Mouse (Mus musculus): ENCODE measurements around the gene Gm49373.

Gene Gm49373

GRCm38 (mm10) chr9:21073044-21073840, at the start of gene Gm49373, which contains the start of gene Fdx1l:
Gene Gm49373, minus strand, starts transcription at chr9:21073096.
Gene Fdx1l, minus strand, starts transcription at chr9:21073614.
- in situ Hi-C loops (cut with MboI): loop anchor here (5.0 kb wide), 1 partner anchor 41 kb away; the partner anchor contains the start of gene Icam5

DNA sequence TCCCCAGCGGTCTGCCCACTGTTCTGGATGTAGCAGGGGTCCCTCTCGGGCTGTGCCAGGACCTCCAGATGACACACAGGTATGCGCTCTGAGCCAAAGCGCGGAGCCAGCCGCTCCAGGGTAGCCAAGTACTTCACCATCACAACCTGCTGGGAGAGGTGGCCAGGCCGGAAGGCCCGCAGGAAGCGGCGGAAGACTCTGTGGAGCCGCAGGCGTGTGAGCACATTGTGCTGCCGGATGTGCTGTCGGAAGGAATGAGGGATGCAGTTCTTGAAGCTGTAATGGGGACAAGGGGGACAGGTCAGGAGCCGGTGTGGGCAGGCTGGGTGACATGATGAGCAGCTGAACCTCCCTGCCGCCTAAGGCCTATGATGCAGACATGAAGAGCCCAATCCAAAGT, 48.6 kb upstream of the Gm49373 start:
- in situ Hi-C loops (cut with MboI): no loop called here

- in situ Hi-C loops (cut with MboI): no loop called here
Measured at GRCm38 (mm10) chr9:21117073-21117472, 44.2 kb upstream of the Gm49373 start.

DNA sequence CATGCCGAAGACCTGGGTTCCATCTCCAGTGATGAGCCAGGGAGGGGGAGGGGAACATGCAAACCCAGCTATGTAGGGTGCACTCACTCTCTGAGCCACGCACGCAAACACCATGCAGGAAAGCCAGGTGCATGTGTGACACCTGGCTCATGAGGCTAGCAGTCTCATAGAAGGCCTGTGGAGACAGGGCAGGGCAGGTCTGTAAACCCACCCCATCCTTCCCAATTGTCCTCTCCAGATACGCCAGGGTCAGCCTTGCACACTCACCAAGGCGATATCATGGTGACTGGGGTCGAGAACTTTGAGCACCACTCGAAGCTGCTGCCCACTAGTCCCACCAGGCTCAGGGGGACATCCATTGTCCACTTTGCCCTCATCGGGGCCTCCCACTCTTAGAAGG, 42.2 kb upstream of the Gm49373 start:
- in situ Hi-C loops (cut with MboI): no loop called here

DNA sequence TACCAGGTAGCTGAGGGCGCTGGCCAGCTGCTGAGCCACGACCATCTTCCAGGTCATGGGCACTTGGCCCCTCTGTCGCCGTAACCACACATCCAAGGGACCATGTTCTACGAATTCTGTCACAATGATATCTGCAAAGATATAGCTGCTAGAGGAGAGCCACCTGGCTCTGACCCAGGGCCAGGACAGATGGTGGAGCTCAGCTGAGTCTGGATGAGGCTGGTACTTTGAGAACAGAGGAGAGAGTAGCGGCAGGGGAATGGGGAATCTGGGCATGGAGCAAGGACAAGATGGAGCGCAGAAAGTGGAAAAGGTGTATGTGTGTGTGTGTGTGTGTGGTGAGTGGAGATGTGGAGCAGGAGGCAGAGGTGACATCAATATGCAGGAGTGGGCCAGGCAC, 41.3 kb upstream of the Gm49373 start:
- in situ Hi-C loops (cut with MboI): no loop called here

GRCm38 (mm10) chr9:21113751-21114150, 40.9 kb upstream of the Gm49373 start:
- in situ Hi-C loops (cut with MboI): no loop called here

- in situ Hi-C loops (cut with MboI): no loop called here
Measured at GRCm38 (mm10) chr9:21107607-21108237, 34.8 kb upstream of the Gm49373 start.

DNA sequence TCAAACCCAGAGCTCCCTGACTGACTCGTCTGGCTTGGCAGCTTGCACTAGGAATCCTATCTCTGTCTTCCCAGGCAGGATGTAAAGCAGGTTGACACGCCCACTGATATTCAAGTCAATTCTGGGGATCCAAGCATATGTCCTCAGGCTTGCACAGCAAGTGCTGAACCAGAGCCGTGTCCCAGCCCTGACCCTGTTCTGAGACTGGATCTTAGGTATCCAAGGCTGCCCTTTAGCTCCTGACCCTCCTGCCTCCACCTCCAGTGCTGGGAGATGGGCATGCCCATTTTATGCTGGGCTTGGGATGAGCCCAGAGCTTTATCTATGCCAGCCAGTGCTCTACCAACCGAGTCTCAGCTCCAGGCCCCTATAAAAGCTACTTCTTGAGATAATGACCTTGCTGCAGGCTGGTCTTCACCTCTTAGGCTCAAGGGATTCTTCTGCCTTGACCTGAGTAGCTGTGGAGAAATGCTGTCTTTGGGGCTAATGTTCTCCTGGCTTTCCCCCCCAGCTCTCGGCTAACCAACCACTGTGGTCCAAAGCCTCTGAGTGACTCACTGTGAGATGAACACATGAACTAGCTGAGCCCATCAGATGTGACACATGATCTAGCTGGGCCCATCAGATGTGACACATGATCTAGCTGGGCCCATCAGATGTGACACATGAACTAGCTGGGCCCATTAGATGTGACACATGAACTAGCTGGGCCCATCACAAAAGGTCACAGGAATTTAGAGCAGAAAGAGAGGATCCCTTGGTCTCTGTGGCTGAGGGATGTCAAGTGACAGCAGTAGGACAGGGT, 33.1 kb upstream of the Gm49373 start:
- in situ Hi-C loops (cut with MboI): no loop called here

GRCm38 (mm10) chr9:21104814-21105213, 31.9 kb upstream of the Gm49373 start:
- in situ Hi-C loops (cut with MboI): no loop called here

DNA sequence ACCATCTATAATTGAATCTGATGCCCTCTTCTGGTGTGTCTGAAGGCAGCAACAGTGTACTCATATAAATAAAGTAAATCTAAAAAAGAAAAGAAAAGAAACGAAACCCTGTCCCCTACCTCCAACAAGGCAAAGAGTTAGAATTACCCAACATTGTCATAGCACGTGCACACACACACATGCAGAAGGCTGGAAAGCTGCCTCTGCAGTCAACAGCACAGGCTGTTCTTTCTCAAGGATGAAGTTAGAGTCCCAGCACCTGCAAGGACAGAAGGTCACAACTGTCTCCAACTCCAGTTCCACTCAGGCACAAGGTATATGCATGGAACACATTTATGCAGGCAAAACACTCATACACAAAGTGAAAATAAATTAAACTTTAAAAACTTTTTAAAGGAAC, 29.2 kb upstream of the Gm49373 start:
- in situ Hi-C loops (cut with MboI): no loop called here

GRCm38 (mm10) chr9:21100447-21101161, 27.7 kb upstream of the Gm49373 start:
- in situ Hi-C loops (cut with MboI): no loop called here

DNA sequence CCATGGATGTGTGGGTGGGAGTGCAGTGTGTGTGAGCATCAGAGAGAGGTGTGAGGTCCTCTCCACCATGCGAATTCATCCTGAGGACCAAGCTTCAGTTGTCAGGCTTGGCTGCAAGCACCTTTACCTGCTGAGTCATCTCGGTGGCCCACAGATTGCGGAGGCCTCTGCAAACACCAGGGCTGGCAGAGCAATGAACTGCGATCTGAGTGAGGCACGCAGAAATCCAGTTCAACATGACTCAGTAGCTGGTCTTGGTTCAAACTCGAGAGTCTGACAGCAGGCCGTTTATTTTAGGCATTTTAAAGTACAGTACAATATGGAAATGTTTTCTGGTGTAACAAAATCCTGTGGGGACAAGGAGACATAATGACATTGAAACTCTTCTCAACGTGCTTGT, 24.9 kb upstream of the Gm49373 start:
- in situ Hi-C loops (cut with MboI): no loop called here

DNA sequence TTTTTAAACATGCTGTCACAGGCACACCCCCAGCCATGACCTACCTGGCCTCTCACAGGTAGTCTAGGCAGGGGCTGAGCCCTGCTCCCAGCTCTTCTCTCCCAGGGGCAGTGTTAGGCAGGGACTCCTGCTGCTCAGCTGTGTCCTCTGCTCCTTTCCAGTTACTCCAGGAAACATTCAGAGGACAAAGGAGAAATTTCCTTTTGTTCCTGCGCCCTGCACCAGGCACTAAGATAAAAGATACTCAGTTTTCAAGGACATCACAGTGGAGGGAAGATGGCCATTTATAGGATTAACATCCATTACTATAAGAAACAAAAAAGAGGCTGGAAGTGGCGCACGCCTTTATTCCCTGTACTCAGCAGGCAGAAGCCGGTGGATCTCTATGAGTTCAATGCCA, 23.1 kb upstream of the Gm49373 start:
- in situ Hi-C loops (cut with MboI): no loop called here

GRCm38 (mm10) chr9:21093423-21093822, 20.5 kb upstream of the Gm49373 start:
- in situ Hi-C loops (cut with MboI): no loop called here

DNA sequence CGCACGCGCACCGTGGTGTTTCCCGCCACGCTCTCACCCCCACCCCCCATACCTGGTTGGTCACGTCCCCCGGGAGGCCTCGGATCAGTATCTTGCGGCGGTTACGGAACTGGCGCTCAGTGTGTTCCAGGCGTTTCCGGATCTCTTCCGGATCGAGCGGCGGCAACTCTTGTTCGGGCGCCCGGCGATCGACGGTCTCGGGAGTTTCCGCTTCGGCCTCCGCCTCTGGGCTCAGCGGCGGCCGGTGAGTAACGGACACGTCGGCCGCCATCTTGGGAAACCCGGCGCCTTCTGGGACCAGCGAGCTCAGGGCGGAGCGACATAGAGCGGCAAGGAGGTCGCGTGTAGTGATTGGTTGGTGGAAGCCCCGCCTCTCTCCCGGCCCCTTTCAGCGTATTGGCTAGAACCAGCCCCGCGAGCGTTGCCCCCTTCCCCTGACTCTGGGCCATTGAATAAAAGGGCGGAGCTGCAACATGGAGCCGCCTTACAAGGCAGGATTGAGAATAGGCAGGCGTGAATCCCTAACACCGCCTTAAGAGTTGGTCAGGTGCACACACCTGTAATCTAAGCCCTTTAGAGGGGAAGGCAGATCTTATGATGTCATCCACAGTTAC, 18.9 kb upstream of the Gm49373 start, which contains the start of the genes Gm38431 and Raver1:
Gene Gm38431 (minus strand): TSS at position 291 of the 614 bp plus-strand sequence.
Gene Raver1 (minus strand): TSS at position 302 of the 614 bp plus-strand sequence.
- in situ Hi-C loops (cut with MboI): no loop called here

DNA sequence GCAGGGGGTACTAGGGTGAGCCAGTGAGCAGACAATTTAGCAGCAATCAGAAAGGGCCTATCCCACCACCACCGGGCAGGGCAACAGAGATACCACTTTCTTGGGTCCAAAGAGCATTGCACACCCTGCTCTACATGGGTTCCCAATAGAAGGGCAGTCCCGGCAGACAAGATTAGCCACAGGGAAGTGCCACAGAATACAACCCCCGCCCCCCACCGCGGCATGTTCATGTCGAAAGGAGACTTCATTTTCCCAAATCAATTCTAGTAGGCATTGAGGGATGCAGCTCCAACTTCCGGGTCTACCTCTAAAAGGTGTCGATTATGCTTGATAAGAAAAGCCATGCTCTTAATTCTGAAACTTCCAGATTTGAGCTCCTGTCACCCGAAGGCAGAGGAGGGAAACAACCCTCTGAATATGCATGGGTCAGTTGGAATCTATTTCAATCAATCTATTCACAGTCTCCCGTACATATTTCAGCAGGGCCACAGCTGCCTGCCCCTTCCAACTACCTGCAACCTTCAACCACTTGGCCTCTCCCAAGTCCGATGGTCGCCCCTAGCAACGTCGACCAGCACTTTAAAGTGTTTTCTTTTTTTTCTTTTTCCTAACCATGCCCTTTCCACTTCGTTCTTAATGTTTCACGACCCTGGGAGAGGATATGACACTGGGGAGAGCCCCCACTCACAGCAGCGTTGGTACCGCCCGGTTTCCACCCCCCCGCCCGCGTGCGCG, 18.2 kb upstream of the Gm49373 start:
- in situ Hi-C loops (cut with MboI): no loop called here

DNA sequence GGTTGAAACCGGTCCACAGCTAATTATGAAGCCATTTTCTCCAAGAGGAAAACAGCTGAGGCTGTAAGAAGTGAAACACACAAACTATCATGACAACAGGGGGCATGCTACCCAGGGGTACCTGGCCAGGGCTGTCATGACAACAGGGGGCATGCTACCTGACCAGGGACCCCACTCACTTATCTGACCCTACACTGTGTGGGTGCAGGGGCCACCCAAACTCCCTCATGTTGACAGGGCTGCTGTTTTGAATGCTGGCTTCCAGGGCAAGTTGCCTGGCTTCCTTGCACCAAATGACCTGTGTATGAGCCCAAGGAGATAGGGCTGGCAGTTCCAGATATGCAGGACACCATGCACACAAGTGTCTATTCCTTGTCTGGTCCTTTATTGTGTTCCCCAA, 17.6 kb upstream of the Gm49373 start:
- in situ Hi-C loops (cut with MboI): no loop called here

DNA sequence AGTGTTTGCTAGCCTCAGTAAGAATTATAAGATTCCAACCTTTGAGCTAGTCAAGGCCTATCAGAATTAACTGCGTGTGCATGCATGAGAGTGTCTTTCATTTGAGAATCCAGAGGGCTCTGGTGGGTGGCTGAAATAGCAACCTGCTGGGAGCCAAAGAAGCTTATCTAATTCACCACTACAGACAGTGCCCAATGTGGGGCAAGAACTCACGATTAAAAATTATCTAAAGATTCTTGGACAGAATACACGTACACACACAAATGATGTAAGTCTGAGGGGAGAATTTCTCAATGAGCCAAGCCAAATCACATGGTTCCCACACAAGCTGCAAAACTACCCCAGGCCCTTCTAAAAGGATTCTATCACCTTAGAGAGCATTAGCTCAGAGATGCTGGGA, 10.4 kb upstream of the Gm49373 start:
- in situ Hi-C loops (cut with MboI): no loop called here

DNA sequence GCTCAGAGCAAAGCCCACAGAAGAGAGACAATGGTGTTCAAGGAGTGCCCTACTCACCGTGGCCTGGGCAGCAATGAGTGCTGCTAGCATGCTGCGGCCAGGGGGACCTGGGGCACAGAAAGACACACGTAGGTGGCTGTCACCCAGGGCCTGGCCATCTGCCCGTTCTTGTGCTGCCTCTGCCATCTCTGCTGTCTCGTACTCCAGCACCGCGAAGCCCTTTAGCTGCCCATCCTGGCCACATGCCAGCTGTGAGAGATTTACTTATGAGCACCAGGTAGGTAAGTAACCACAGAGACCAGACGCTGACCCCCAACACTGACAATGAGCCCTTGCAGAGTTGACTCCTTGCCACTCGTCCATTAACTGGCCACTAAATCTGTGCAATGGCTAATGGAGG, 8.2 kb upstream of the Gm49373 start:
- in situ Hi-C loops (cut with MboI): no loop called here

- in situ Hi-C loops (cut with MboI): no loop called here
Measured at GRCm38 (mm10) chr9:21075625-21076024, 2.7 kb upstream of the Gm49373 start.

All from mature B cell (primary cell).